Mouse (Mus musculus): ENCODE data around the gene Atg9a. TPM values are rescaled to one million over a fixed set of nuclear protein-coding genes. Genes with fewer than 3 reads are reported as not detected.

The Atg9a gene
- polyA plus RNA-seq, 1 experiment from 2014 or later: 60.8 TPM

DNA sequence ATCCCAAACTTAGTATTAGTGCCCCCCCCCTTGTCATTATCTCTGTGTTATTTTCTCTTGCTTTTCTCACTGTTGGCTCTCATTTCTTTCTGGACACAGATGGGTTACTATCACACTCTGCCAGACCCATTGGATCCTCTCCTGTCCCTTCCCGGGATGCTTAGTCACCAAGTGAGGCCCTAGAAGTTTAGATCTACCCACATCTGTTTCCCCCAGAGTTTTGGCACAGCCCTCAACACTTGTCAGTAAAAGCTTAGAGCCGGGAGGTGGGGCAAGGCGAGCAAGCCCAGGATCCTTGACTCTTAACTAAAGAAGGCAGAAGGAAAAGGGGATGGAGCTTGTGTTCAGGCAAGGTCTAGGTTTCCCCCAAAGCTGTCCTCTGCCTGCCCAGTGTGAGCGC lies 37.2 kb upstream of the Atg9a start:
- Histone ChIP-seq H3K4me2 (ENCODE audit: low read length) (no peak overlapping the region), H3K27ac (ENCODE audit: low read length) (no peak overlapping the region), H3K27me3 (ENCODE audit: control insufficient read depth, insufficient read depth, low read depth, low read length) (no peaks in the 10 kb centered on the region), H3K4me1 (ENCODE audit: control insufficient read depth, insufficient read depth, low read length) (no peaks in the 10 kb centered on the region), H3K36me3 (ENCODE audit: control insufficient read depth, insufficient read depth, low read length) (no peaks in the 10 kb centered on the region), H3K4me3 (ENCODE audit: low read depth, low read length) (no peak overlapping the region), H3K9ac (ENCODE audit: low read depth, low read length) (no peak overlapping the region), H3K9me3 (replicated peaks; ENCODE audit: control insufficient read depth, low read length, poor library complexity, severe bottlenecking) (no peaks in the 10 kb centered on the region)
- no peak for ATAC-seq
- 78% methylated on average over 4 of the region's 4 CpGs for WGBS

DNA sequence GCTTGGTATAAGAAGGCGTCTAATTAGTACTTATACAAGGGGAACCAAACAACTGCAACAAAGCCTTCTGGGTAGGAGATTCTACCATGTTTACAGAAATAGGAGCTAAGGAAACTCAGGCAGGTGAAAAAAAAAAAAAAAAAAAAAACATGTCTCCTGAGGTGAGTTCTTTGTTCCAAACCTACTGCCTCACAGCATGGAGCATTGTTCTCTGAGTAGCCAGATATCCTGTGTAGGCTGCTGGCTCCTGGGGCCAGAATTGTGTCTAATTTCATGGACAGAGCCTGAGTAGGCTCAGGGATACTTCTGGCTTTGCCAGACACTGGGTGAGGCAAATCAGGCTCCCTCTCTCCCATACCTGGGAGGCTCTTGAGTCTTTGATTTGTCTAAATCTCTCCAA lies 35.7 kb upstream of the Atg9a start:
- Histone ChIP-seq H3K27ac (ENCODE audit: low read length) (no peak overlapping the region), H3K9me3 (replicated peaks; ENCODE audit: control insufficient read depth, low read length, poor library complexity, severe bottlenecking) (no peaks in the 10 kb centered on the region), H3K4me3 (ENCODE audit: low read depth, low read length) (no peak overlapping the region), H3K4me1 (ENCODE audit: control insufficient read depth, insufficient read depth, low read length) (no peaks in the 10 kb centered on the region), H3K27me3 (ENCODE audit: control insufficient read depth, insufficient read depth, low read depth, low read length) (no peaks in the 10 kb centered on the region), H3K36me3 (ENCODE audit: control insufficient read depth, insufficient read depth, low read length) (no peaks in the 10 kb centered on the region), H3K4me2 (ENCODE audit: low read length) (no peak overlapping the region), H3K9ac (ENCODE audit: low read depth, low read length) (no peak overlapping the region)
- 65% methylated on average over 1 of the region's 1 CpGs for WGBS
- ATAC-seq: no peak

DNA sequence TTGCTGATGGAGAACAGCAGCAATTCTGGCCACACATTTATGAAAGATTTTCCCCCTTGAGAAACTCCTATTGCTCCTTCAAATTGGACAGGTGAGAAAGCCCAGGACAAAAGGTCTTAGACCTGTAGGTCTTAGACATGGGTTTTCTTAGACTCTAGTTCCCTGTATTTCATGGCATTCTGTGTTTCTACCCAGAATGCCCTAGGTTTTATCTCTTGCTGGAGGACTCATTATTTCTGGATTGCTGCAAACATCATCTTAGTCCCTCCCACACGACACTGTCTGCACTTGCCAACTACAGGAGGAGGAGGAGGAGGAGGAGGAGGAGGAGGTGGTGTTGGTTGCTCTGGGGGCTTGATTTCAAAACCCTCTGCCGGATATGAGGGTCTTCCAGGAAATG lies 34.1 kb upstream of the Atg9a start:
- no peaks in the 10 kb centered on the region for H3K9me3 ChIP-seq (replicated peaks; ENCODE audit: control insufficient read depth, low read length, poor library complexity, severe bottlenecking)
- H3K4me1 ChIP-seq (ENCODE audit: control insufficient read depth, insufficient read depth, low read length): no peaks in the 10 kb centered on the region
- H3K9ac ChIP-seq (ENCODE audit: low read depth, low read length): no peak overlapping the region
- no peak overlapping the region for H3K4me2 ChIP-seq (ENCODE audit: low read length)
- H3K36me3 ChIP-seq (ENCODE audit: control insufficient read depth, insufficient read depth, low read length): no peaks in the 10 kb centered on the region
- 78% methylated on average over 2 of the region's 2 CpGs for WGBS
- H3K27ac ChIP-seq (ENCODE audit: low read length): no peak overlapping the region
- no peak for ATAC-seq
- H3K4me3 ChIP-seq (ENCODE audit: low read depth, low read length): no peak overlapping the region
- H3K27me3 ChIP-seq (ENCODE audit: control insufficient read depth, insufficient read depth, low read depth, low read length): peaks cover 10% of the 10 kb centered on the region

DNA sequence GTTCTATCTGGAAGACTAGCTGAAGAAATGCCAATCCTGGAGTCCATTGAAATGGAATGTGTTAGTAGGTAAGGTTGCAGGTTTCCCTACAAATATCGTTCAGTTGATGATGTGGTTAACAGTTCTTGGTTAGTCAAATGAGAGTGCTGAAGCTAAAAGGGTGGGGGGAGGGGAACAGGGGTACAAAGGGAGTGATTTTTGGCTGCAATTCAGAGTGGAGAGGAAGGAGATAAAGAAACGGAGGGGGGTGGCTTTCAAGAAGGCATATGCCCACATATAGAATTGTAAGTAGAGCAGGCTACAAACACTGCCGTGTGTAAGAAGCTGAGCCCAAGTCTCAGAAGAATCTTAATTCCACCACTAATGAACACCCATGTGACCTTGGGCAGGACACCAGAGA lies 33.5 kb upstream of the Atg9a start:
- peaks cover 16% of the 10 kb centered on the region for H3K27me3 ChIP-seq (ENCODE audit: control insufficient read depth, insufficient read depth, low read depth, low read length)
- no peaks in the 10 kb centered on the region for H3K36me3 ChIP-seq (ENCODE audit: control insufficient read depth, insufficient read depth, low read length)
- no peak overlapping the region for H3K4me2 ChIP-seq (ENCODE audit: low read length)
- no peak overlapping the region for H3K4me3 ChIP-seq (ENCODE audit: low read depth, low read length)
- no peak for ATAC-seq
- no peak overlapping the region for H3K9ac ChIP-seq (ENCODE audit: low read depth, low read length)
- no peaks in the 10 kb centered on the region for H3K4me1 ChIP-seq (ENCODE audit: control insufficient read depth, insufficient read depth, low read length)
- H3K9me3 ChIP-seq (replicated peaks; ENCODE audit: control insufficient read depth, low read length, poor library complexity, severe bottlenecking): no peaks in the 10 kb centered on the region
- no peak overlapping the region for H3K27ac ChIP-seq (ENCODE audit: low read length)
- WGBS: 60% methylated on average over 3 of the region's 3 CpGs

DNA sequence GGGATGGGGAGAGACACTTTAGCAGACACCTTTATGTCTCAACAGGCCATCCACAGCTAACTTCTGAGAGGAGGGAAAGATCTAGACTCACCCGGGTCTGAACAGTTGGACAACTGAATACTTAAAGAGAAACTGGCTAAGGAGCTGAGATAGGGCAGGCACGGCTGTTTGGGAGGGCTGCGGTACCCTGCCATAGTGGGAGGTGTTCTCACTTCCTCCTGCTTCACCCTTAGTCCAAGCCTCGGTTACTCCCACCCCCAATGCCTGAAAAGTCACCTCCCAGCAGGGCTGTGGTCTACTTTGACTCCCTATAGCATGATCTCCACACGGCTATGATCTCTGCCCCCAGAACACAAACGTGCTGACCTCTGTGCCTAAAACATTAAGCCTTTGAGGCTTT lies 31.5 kb upstream of the Atg9a start:
- no peak overlapping the region for H3K4me3 ChIP-seq (ENCODE audit: low read depth, low read length)
- no peak overlapping the region for H3K27ac ChIP-seq (ENCODE audit: low read length)
- H3K4me2 ChIP-seq (ENCODE audit: low read length): no peak overlapping the region
- peaks cover 27% of the 10 kb centered on the region for H3K27me3 ChIP-seq (ENCODE audit: control insufficient read depth, insufficient read depth, low read depth, low read length)
- ATAC-seq: no peak
- 70% methylated on average over 6 of the region's 6 CpGs for WGBS
- no peak overlapping the region for H3K9ac ChIP-seq (ENCODE audit: low read depth, low read length)
- no peaks in the 10 kb centered on the region for H3K36me3 ChIP-seq (ENCODE audit: control insufficient read depth, insufficient read depth, low read length)
- H3K4me1 ChIP-seq (ENCODE audit: control insufficient read depth, insufficient read depth, low read length): peaks cover 8% of the 10 kb centered on the region; the same call in 1 of the 2 replicates
- no peaks in the 10 kb centered on the region for H3K9me3 ChIP-seq (replicated peaks; ENCODE audit: control insufficient read depth, low read length, poor library complexity, severe bottlenecking)

DNA sequence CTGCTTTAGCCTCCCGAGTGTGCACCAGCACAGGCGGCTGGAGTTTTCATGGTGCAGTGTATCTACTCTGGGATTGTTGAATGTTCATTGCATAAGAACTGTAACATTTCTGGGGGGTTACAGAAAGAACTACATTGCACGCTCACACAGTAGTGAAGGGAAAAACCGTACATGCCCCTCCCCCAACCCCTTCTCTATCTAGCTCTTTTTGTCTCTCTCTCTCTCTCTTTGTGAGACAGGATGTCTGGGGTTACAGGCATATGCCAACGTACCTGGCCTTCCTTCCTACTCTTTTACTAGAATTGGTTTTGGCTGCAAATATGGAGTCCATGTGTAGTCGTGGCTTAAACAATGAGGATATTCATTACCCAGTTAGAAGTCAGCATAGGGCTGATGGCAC lies 30.9 kb upstream of the Atg9a start:
- 85% methylated on average over 6 of the region's 6 CpGs for WGBS
- peaks cover 32% of the 10 kb centered on the region for H3K27me3 ChIP-seq (ENCODE audit: control insufficient read depth, insufficient read depth, low read depth, low read length)
- H3K9ac ChIP-seq (ENCODE audit: low read depth, low read length): no peak overlapping the region
- no peaks in the 10 kb centered on the region for H3K9me3 ChIP-seq (replicated peaks; ENCODE audit: control insufficient read depth, low read length, poor library complexity, severe bottlenecking)
- no peak overlapping the region for H3K27ac ChIP-seq (ENCODE audit: low read length)
- H3K4me3 ChIP-seq (ENCODE audit: low read depth, low read length): no peak overlapping the region
- no peak overlapping the region for H3K4me2 ChIP-seq (ENCODE audit: low read length)
- no peak for ATAC-seq
- no peaks in the 10 kb centered on the region for H3K36me3 ChIP-seq (ENCODE audit: control insufficient read depth, insufficient read depth, low read length)
- peaks cover 12% of the 10 kb centered on the region; the same call in 1 of the 2 replicates for H3K4me1 ChIP-seq (ENCODE audit: control insufficient read depth, insufficient read depth, low read length)

DNA sequence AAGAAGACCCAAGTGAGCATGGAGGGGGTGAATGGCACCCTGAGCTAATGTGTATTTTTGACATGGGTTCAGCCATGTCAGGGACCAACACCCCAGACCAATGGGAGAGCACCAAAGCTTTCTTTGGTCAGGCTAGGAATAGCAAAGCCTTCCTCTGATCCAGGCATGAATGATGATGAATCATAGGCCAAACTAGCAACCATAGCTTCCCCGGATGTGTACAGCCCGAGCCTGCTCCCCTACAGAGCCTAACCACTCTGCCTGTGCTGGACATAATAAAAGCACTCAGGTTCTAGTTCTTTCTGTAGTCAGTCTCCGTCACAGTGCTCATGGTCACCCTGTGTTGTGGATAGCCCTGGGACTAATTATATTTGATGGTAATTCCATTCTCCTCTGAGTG lies 29.5 kb upstream of the Atg9a start:
- no peak overlapping the region for H3K4me2 ChIP-seq (ENCODE audit: low read length)
- H3K9ac ChIP-seq (ENCODE audit: low read depth, low read length): no peak overlapping the region
- no peaks in the 10 kb centered on the region for H3K9me3 ChIP-seq (replicated peaks; ENCODE audit: control insufficient read depth, low read length, poor library complexity, severe bottlenecking)
- no peak overlapping the region for H3K27ac ChIP-seq (ENCODE audit: low read length)
- no peaks in the 10 kb centered on the region for H3K36me3 ChIP-seq (ENCODE audit: control insufficient read depth, insufficient read depth, low read length)
- peaks cover 12% of the 10 kb centered on the region; the same call in 1 of the 2 replicates for H3K4me1 ChIP-seq (ENCODE audit: control insufficient read depth, insufficient read depth, low read length)
- H3K27me3 ChIP-seq (ENCODE audit: control insufficient read depth, insufficient read depth, low read depth, low read length): peaks cover 40% of the 10 kb centered on the region
- H3K4me3 ChIP-seq (ENCODE audit: low read depth, low read length): no peak overlapping the region
- no peak for ATAC-seq
- 75% methylated on average over 3 of the region's 3 CpGs for WGBS

DNA sequence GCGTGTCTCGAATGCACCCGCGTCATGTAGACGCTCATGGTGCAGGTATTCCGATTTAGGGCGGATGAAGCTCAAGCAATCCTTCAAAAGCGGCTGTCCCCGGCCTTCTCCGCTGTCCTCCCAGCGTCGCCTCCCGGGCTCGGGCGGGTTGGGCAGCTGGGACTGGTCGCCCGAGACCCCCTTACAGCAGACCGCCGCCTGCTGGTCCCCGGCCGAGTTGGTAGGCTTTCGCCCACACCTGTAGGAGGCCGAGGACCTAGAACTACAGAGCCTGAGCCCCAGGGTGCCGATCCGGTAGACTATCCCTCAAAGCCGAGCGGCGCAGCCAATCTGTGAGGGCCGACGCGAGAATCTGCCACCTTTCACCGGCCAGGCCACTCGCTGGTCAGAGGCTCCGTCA lies 27.5 kb upstream of the Atg9a start, which contains the start of gene Tuba4a:
Tuba4a (minus strand) TSS at position 335 of the 400 bp plus-strand sequence.
- H3K9me3 ChIP-seq (replicated peaks; ENCODE audit: control insufficient read depth, low read length, poor library complexity, severe bottlenecking): no peaks in the 10 kb centered on the region
- H3K4me1 ChIP-seq (ENCODE audit: control insufficient read depth, insufficient read depth, low read length): peaks cover 12% of the 10 kb centered on the region; the same call in 1 of the 2 replicates
- peak within 1 kb of the TSS; percentile 72 for H3K9ac ChIP-seq (ENCODE audit: low read depth, low read length)
- peaks cover 40% of the 10 kb centered on the region for H3K27me3 ChIP-seq (ENCODE audit: control insufficient read depth, insufficient read depth, low read depth, low read length)
- peak; percentile 58 for ATAC-seq
- peaks cover under 1% of the 10 kb centered on the region; the same call in 1 of the 2 replicates for H3K36me3 ChIP-seq (ENCODE audit: control insufficient read depth, insufficient read depth, low read length)
- peak within 1 kb of the TSS; percentile 59 for H3K4me3 ChIP-seq (ENCODE audit: low read depth, low read length)
- peak within 1 kb of the TSS; percentile 95 for H3K4me2 ChIP-seq (ENCODE audit: low read length)
- under 1% methylated on average over 34 of the region's 34 CpGs for WGBS
- no peak within 1 kb of the TSS for H3K27ac ChIP-seq (ENCODE audit: low read length)

DNA sequence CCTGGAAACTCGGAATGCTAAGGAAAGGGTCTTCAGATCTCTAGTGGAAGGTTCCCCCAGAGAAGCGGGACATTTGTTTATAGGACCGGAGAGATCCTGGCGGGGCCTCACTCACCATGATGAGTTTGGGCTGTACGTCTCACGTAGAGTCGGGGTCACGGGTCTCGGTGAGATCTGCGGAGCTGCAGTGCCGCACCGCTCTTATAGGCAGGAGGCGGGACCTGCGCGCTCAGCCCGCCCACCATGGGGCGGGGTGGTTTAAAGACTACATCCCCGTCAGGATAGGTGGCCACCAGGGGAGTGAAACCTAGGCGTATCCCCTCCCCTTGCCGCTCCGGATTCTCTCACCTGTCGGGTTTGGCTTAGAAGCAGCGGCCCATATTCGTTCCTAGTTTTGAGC lies 27.1 kb upstream of the Atg9a start:
- under 1% methylated on average over 24 of the region's 24 CpGs for WGBS
- no peaks in the 10 kb centered on the region for H3K9me3 ChIP-seq (replicated peaks; ENCODE audit: control insufficient read depth, low read length, poor library complexity, severe bottlenecking)
- H3K4me3 ChIP-seq (ENCODE audit: low read depth, low read length): peak overlapping the region; percentile 59
- peaks cover 12% of the 10 kb centered on the region; the same call in 1 of the 2 replicates for H3K4me1 ChIP-seq (ENCODE audit: control insufficient read depth, insufficient read depth, low read length)
- H3K36me3 ChIP-seq (ENCODE audit: control insufficient read depth, insufficient read depth, low read length): peaks cover 5% of the 10 kb centered on the region; the same call in 1 of the 2 replicates
- peak overlapping the region; percentile 95 for H3K4me2 ChIP-seq (ENCODE audit: low read length)
- no peak overlapping the region for H3K27ac ChIP-seq (ENCODE audit: low read length)
- H3K9ac ChIP-seq (ENCODE audit: low read depth, low read length): peak overlapping the region; percentile 72
- H3K27me3 ChIP-seq (ENCODE audit: control insufficient read depth, insufficient read depth, low read depth, low read length): peaks cover 40% of the 10 kb centered on the region
- ATAC-seq: peak; percentile 91
